Mouse (Mus musculus): Measurements from ENCODE around the gene Igsf8.
"Not testable (repeated sequence)": the region's sequence is repeated elsewhere in the genome, so short reads cannot be mapped to it uniquely, and the experiment has no call there.

The Igsf8 gene

GRCm38 (mm10) chr1:172261477-172262078 is at the start of gene Igsf8:
TSS of gene Igsf8 (plus strand) at chr1:172261641.
- DNase-seq (ENCODE audit: low read depth), result no peak

DNA sequence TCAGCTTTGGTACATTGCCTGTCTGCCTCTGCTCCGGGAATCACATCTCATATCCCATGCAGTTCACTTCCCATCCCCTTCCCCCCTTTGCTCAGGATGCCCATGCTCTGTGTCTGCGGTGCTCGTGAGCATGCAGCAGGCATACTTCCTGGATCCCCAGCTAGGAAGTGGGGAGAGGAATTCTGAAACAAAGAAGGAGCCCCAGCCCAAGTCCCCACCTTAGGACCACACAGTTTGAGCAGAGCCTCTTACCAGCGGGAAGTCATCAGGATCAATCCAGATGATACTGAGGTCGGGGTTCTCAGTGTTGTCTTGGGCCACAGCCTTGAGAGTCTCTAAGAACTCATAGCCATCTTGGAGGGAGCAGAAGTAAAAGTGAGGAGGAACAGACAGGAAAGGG is 48.7 kb upstream of the Igsf8 start:
- no peak for DNase-seq (ENCODE audit: low read depth)

GRCm38 (mm10) chr1:172213771-172214170 is 47.7 kb upstream of the Igsf8 start:
- DNase-seq (ENCODE audit: low read depth), result no peak

DNA sequence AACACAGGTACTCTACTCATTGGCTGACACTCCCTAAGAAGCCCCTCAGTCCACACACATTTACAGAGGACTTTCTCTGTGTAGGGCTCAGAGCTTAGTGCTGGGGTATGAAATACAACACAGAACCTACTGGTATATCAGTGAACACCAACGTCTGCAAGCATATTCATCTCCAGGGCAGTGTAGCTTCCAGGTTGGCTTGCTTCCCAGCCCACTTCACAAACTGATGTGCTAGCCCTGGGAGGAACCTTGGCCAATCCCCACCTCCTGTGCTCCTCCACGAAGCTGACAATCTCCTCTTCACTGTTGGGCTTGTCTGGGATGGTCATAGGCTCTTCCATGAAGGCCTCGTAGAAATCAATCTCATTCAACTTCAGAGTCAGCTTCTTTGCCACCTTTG is 46.7 kb upstream of the Igsf8 start:
- DNase-seq (ENCODE audit: low read depth), result no peak

- peak; percentile 91 for DNase-seq (ENCODE audit: low read depth)
These were observed 44.3 kb upstream of the Igsf8 start for GRCm38 (mm10) chr1:172217148-172217547.

GRCm38 (mm10) chr1:172218164-172218910 is 43.1 kb upstream of the Igsf8 start:
- no peak for DNase-seq (ENCODE audit: low read depth)

DNA sequence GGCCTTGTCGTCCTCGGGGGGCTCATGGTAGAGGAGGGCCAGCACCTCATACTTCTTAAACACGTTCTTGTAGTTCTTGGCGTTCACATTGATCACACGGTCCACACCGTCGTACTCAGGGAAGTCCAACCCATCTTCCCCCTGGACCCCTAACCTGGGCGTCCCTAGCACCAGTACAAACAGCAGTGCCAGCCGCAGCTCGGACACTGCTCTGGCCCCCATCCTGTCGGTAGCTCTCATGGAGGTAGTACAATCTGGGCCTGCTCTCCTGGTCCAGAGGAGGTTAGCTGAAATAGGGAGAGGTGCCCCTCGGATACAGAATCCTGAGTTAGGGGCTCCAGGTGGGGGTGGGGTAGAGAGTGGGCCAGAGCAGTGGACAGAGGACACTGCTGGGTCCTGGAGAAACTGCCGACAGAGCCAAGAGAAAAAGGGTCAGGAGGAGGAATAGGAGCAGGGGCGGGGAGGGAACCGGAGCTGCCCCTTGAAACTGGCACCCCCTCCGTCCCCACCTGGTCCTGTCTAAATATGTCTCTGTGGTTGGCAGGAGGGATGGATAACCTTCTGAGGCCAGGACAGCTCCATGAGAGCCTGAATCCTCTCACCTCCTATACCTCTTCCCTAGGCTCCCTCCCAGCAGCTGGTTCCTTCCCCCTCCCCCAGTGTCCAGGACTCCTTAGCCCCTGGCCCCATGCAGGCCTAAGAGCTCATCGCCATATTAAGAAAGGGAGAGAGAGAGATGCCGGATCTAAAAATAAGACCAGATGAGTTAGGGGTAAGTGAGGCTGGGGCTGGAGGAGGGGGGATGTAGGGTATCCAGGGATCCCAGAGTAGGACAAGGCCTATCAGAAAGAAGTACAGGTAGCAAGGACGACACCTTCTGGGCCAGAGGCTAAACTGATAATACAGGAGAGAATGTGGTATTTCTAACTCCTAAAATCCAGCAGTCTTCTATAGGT is 41.7 kb upstream of the Igsf8 start, which contains the start of gene Casq1:
TSS of gene Casq1 (minus strand) at position 418 of the 956 bp plus-strand sequence.
- no peak for DNase-seq (ENCODE audit: low read depth)

DNA sequence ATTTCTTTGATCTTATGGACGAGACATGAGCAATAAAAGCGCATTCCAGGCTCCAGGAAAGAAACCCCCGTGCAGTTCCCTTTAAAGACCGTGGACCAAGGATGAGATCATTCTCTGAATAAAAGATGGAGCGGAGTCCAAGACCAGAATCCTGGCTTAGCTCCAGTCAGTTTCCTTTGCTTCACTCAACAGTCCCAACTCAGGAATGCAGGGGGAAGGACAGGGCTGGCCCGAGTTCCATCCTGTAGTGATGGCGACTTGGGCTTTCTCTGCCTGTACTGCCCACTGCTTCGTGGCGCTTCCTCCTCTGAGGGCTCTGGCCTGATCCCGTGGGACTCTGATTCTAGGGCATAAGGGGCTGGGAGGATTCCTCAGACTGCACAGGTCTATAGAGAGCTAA is 41.0 kb upstream of the Igsf8 start:
- no peak for DNase-seq (ENCODE audit: low read depth)

DNA sequence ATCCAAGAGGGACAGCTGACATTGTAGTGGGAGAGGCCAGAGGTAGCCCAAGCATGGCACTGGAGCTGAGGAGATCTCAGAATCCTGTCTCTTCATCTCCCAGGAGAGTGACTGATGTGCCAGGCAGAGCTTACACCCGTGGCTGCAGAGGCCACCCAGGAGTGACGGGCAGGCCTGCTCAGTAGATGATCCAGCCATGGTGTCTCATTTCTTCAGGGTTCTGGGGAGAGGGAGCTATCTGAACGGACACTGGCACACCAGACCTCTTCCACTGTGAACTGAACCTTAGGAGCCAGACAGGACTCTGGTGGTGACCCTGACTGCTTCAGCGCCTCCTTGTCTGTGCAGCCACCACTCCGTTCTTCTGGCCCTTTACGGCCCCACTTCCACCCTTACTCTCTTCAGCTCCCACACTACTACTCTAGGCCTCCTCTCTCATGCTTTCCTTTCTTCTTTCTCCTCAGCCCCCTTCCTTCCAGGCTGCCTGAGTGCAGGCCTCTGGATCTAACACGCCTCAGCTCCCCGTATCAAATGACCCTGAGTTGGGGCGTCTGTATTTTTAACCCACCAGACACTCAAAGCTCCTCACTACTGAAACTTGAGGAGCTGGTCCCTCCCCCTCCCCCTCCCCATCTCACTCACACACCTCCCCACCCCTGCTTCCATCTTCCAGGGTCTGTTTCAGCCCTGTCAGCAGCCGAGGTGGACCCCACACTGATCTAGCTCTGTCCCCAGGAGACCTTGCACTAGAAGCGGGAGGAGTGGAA is 40.0 kb upstream of the Igsf8 start:
- no peak for DNase-seq (ENCODE audit: low read depth)

- DNase-seq (ENCODE audit: low read depth), result no peak
These were observed 33.2 kb upstream of the Igsf8 start for GRCm38 (mm10) chr1:172228209-172228608.

- no peak for DNase-seq (ENCODE audit: low read depth)
These were observed 32.2 kb upstream of the Igsf8 start for GRCm38 (mm10) chr1:172229215-172229614.

DNA sequence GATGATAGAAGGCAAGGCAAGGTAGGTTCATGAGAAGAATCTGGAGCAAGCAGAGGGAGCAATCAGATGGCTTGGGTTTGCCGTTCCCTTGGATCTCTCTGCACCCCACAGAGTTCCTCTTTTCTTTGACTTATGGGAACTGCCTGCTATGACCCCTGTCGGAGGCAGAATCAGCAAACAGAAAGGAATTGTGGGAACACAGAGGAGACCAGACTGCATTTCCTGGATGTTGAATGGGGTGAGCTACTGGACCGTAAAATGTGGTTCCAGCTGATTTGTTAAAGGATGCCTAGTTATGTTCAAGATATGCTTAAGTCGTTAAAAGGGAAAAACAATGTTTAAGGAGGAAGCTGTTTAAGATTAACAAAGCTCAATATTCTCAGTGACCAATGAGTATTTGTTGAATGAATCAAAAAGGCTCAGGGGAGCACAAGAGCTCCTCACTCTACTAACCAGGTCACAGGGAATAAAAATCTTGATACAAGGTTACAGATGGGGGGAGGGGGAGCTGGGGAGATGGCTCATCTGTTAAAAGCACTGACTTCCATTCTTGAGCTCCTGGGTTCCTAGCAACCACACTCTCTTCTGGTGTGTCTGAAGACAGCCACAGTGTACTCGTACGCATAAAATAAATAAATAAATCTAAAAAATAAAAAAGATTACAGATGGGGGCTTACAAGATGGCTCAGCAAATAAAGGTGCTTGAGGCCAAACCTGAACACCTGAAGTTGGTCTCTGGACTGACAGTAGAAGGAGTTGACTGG is 20.3 kb upstream of the Igsf8 start:
- DNase-seq (ENCODE audit: low read depth), result no peak

DNA sequence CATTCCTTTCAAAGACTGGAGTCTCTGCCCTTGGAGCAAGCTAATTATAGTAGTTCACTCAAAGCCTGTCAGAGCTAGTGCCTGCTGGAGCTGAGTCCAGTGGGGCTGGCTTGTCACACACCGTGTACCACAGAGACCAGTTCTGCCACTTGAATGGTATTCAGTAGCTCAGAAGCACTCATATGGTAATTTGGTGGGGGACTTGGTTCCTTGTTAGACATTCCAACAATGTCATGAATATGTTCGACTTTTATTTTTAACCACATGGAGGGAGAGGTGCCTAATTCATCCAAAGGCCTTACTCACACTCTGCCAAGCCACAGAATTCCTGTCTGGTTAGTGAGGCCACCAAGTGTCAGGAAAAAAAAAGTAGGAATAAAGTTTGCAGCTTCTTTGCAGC is 19.0 kb upstream of the Igsf8 start:
- DNase-seq (ENCODE audit: low read depth), result no peak

DNA sequence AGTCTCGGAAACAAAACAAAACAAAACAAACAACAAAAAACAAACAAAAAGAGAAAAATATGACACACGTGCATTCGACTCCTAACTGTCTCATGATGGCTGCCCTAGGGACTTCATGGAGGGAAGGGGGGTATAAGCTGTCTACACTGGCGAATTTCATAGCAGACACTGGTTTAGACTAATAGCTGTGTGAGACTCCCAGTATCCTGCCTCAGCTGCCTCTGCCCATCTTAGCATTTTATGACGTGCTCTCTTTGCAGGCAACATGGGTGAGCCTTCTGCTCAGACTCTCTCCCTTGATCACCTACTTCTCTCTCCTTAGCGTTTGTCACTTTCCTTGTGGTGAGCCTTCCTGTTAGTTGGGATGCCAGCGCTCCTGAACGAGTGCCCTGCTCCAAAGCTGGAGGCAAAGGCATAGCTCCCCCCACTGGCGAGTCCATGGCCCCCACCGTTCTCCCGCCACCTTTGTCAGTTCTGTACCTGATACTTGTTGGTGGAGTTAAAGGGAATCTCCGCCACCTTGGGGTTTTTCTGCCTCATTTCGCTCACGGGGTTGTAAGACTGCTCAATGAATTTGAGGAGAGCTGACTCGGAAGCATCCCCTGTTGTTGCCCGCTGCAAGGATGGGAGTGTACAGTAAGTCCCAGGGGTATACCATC is 17.8 kb upstream of the Igsf8 start:
- no peak for DNase-seq (ENCODE audit: low read depth)

GRCm38 (mm10) chr1:172244645-172245044 is 16.8 kb upstream of the Igsf8 start:
- DNase-seq (ENCODE audit: low read depth), result not testable (repeated sequence)

- no peak for DNase-seq (ENCODE audit: low read depth)
These were observed 14.2 kb upstream of the Igsf8 start for GRCm38 (mm10) chr1:172247216-172247615.

- peak; percentile 59 for DNase-seq (ENCODE audit: low read depth)
These were observed 13.8 kb upstream of the Igsf8 start for GRCm38 (mm10) chr1:172247679-172248078.

- no peak for DNase-seq (ENCODE audit: low read depth)
These were observed 3.1 kb upstream of the Igsf8 start, which contains the start of gene Atp1a4 for GRCm38 (mm10) chr1:172258314-172258713. TSS of gene Atp1a4 (minus strand) at chr1:172258414.

DNA sequence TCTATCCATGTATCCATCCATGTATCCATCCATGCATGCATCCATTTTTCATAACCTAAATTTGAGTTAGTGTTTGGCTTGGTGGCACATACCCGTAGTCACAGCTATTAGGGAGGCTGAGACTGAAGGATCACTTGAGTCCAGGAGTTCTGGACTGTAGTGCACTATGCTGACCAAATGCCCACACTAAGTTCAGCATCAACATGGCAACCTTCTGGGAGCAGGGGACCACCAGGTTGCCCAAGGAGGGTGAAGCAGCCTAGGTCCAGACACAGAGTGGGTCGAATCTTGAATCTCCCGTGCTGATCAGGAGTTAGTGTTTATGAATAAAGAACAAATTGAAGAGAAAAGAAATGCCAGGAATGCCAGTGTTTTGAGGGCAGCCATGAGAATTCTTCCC is 9.8 kb downstream of the Igsf8 start:
- DNase-seq (ENCODE audit: low read depth), result no peak

- no peak for DNase-seq (ENCODE audit: low read depth)
These were observed 10.3 kb downstream of the Igsf8 start for GRCm38 (mm10) chr1:172271765-172272164.
